Mouse (Mus musculus) limb, embryonic 12.5 days (tissue): ENCODE results near the gene Abcb9. TPM values are rescaled to one million over a fixed set of nuclear protein-coding genes. Genes with fewer than 3 reads are reported as not detected.
A peak's percentile ranks its signal among the peaks of the same experiment; 100 is the strongest.

ENCODE experiments used
- ATAC-seq: fragments of 200-750 bp; cut with Nextera tagmentation; 2 replicates; pipeline ENCODE4 v1.8.0; 2017; ENCODE audit warnings: low read depth, moderate TSS enrichment; ENCODE audit not compliant: insufficient number of reproducible peaks, insufficient read depth, low FRiP score, low TSS enrichment
- H3K27ac ChIP-seq: fragments of 300-500 bp; sonication (generic); 2 replicates; pipeline ENCODE4 v1.5.1; 2016; ENCODE audit warnings: mild to moderate bottlenecking, moderate library complexity
- H3K27me3 ChIP-seq: fragments of 300-500 bp; sonication (generic); 2 replicates; pipeline ENCODE4 v1.6.1; 2016; ENCODE audit warnings: mild to moderate bottlenecking, moderate library complexity
- H3K36me3 ChIP-seq: fragments of 300-500 bp; sonication (generic); 2 replicates; pipeline ENCODE4 v1.6.1; 2016; ENCODE audit warnings: mild to moderate bottlenecking, moderate library complexity
- H3K4me1 ChIP-seq: fragments of 300-500 bp; sonication (generic); replicated peaks from 2 replicates; pipeline ENCODE4 v1.6.1; 2016
- H3K4me2 ChIP-seq: fragments of 300-500 bp; sonication (generic); 2 replicates; pipeline ENCODE4 v1.6.1; 2016; ENCODE audit warnings: mild to moderate bottlenecking, moderate library complexity
- H3K4me3 ChIP-seq: fragments of 300-500 bp; sonication (generic); replicated peaks from 2 replicates; pipeline ENCODE4 v1.5.1; 2016; ENCODE audit warnings: mild to moderate bottlenecking
- H3K9ac ChIP-seq: fragments of 300-500 bp; sonication (generic); replicated peaks from 2 replicates; pipeline ENCODE4 v1.6.1; 2016; ENCODE audit warnings: mild to moderate bottlenecking, moderate library complexity
- H3K9me3 ChIP-seq: fragments of 300-500 bp; sonication (generic); 2 replicates; pipeline ENCODE4 v1.6.1; 2016; ENCODE audit warnings: mild to moderate bottlenecking, moderate library complexity
- WGBS: fragments of 180-500 bp; shearing (Covaris S2); methylation state at CpG from one replicate; pipeline ENCODE4 v1.1.7; 2016; 5-methylcytosine and 5-hydroxymethylcytosine counted together
- polyA plus RNA-seq: library from polyadenylated mRNA; unstranded; fragments of >200 nt; fragmentation: Nextera tagmentation; extraction: Ambion mirVana; gene quantifications from 2 replicates; pipeline ENCODE4 v1.2.1, GENCODE M21; 2016

Gene Abcb9
- polyA plus RNA-seq, 1 experiment from 2014 or later: 0.66 TPM

DNA sequence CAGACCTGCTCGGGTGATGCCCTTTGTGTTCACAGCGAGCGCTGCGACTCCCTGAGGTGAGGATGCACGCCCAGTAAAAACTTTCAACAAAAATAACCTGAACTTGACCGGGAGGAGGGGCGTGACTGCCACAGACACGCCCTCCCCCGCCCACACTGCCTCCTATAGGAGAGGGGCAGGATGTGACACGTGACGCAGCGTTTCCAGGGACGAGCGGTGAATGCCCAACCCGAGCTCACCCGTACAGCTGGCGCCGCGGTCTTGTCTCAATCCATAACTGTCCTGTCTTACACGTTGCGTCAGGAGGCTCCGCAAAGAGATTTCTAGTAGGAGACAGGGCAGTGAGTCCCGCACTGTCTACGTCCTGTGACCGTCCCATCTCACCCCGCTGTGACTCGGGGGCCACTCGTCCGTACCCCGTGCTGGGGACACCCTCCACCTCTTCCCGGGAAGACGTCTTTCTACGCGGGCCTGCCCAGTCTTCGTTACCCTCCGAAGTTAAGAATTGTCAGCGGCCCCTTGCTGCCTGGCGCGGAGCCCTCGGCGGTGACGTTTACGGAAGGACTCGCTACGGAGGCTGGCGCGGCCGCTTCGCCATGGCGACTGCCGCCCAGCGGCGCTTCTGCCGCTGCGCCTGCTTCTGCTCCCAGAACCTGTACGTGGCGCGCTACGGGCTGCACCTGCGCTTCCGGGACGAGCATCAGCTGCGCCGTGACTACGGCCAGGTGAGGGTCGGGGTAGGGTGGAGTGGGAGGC is 16.3 kb upstream of the Abcb9 start, which contains the start of gene Ogfod2:
Gene Ogfod2, plus strand, starts transcription at position 556 of the 756 bp plus-strand sequence.
- peak within 1 kb of the TSS; percentile 73 for H3K4me3 ChIP-seq
- under 1% methylated on average over 66 of the region's 66 CpGs for WGBS
- peak within 1 kb of the TSS; percentile 86 for H3K27ac ChIP-seq
- no peaks in the 10 kb centered on the region for H3K9me3 ChIP-seq
- H3K4me1 ChIP-seq: peaks cover 28% of the 10 kb centered on the region
- no peaks in the 10 kb centered on the region for H3K27me3 ChIP-seq
- H3K4me2 ChIP-seq: peak within 1 kb of the TSS; percentile 95
- H3K9ac ChIP-seq: peak within 1 kb of the TSS; percentile 69
- peak; percentile 95 for ATAC-seq
- peaks cover 4% of the 10 kb centered on the region; the same call in 1 of the 2 replicates for H3K36me3 ChIP-seq

DNA sequence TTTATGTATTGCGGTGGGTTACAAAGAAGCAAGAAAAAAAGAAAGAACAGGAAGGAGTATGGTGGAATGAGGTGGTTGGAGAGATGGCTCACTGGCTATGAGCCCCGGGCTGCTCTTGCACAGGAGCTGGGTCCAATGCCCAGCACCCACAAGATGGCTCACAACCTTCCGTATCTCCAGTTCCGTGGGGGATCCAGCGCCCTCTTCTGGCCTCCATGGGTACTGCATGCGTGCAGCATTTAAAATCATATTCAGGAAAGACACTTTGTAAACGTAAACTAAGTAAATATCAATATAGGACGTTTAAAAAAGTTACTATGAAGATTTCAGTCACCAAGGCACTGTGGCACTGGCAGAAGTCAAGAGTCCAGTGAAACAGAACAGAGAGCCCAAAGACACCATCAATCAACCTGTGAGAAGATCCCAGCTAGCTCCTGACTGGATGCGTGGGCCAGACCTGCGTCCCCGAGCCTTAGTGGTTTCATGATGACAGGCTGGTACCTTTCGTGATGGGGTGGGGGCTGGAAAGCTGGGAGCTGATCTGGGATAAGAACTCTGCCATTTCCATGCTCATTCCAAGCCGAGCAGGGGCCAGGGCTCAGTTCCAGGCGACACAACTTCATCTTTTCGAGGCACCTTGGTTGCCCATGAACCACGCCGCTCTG is 15.6 kb upstream of the Abcb9 start:
- 30% methylated on average over 17 of the region's 17 CpGs for WGBS
- Histone ChIP-seq H3K27me3 (no peaks in the 10 kb centered on the region), H3K9ac (peak overlapping the region; percentile 65), H3K4me2 (peak overlapping the region; percentile 95), H3K4me1 (peaks cover 23% of the 10 kb centered on the region), H3K9me3 (no peaks in the 10 kb centered on the region), H3K27ac (peak overlapping the region; percentile 45; the same call in 1 of the 2 replicates), H3K4me3 (peak overlapping the region; percentile 73), H3K36me3 (0 out of 2 replicates have a peak, but pooled peaks cover 4% of the 10 kb centered on the region)
- no peak; the same call in 1 of the 2 replicates for ATAC-seq

DNA sequence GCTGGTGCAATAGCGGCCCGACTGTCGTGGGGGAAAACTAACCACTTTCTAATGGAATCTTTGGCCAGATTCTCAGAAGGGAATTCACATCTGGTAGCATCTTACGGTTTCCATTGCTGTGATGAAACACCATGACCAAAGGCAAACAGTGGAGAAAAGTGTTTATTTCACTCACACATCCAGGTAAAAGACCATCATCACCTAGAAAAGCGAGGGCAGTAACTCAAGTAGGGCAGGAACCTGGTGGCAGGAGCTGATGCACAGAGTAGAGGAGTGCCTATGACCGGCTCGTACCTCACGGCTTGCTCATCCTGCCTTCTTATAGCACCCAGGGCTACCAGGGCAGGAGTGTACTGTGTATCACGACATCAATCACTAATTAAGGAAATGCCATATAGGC is 8.0 kb upstream of the Abcb9 start:
- H3K4me1 ChIP-seq: no peaks in the 10 kb centered on the region
- no peak overlapping the region for H3K4me2 ChIP-seq
- no peaks in the 10 kb centered on the region for H3K9me3 ChIP-seq
- no peaks in the 10 kb centered on the region for H3K36me3 ChIP-seq
- no peak overlapping the region for H3K9ac ChIP-seq
- no peak overlapping the region for H3K4me3 ChIP-seq
- no peak overlapping the region for H3K27ac ChIP-seq
- no peaks in the 10 kb centered on the region for H3K27me3 ChIP-seq
- WGBS: 93% methylated on average over 9 of the region's 9 CpGs
- ATAC-seq: no peak

DNA sequence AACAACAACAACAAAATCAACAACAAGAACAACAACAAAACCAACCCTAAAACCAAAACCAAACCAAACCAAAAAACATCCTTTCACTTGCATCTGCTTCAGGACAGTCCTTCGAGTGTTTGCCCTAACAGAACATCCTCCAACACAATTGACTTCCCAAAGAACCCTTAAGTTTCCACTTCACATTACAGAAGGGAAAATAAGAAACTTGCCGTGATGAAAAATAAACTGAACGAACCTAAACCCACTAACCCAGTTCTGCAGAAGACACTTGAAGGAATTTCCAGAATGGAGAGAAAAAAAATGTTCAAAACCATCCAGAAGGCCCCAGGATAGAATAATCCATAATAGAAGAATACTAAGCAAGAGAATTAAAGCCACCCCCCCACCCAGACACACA is 7.4 kb upstream of the Abcb9 start:
- WGBS: 86% methylated on average over 3 of the region's 3 CpGs
- no peak overlapping the region for H3K9ac ChIP-seq
- no peaks in the 10 kb centered on the region for H3K4me1 ChIP-seq
- H3K27ac ChIP-seq: no peak overlapping the region
- ATAC-seq: no peak
- no peaks in the 10 kb centered on the region for H3K36me3 ChIP-seq
- no peaks in the 10 kb centered on the region for H3K9me3 ChIP-seq
- no peak overlapping the region for H3K4me2 ChIP-seq
- no peaks in the 10 kb centered on the region for H3K27me3 ChIP-seq
- H3K4me3 ChIP-seq: no peak overlapping the region

DNA sequence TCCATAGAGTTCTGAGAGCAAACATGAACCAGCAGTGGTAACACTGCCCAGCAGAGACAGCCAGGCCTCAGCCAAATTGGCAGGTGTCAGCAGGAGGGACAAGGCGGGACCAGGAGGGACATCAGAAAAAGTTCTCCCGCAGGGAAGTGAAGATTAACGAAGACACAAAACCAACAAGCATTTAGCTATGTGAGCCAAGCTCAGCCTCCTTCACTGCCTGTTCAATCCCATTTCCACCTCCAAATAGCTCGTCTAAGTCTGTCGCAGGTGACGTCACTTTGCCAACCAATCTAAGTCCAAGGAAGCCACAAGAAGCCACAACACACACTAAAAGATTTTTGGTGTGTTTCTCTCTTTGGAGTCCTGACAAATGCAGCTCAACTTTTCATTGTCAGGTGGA is 6.7 kb upstream of the Abcb9 start:
- 85% methylated on average over 6 of the region's 6 CpGs for WGBS
- no peaks in the 10 kb centered on the region for H3K4me1 ChIP-seq
- no peak overlapping the region for H3K4me3 ChIP-seq
- H3K36me3 ChIP-seq: no peaks in the 10 kb centered on the region
- H3K9me3 ChIP-seq: no peaks in the 10 kb centered on the region
- no peak overlapping the region for H3K4me2 ChIP-seq
- no peak for ATAC-seq
- no peaks in the 10 kb centered on the region for H3K27me3 ChIP-seq
- no peak overlapping the region for H3K27ac ChIP-seq
- no peak overlapping the region for H3K9ac ChIP-seq

DNA sequence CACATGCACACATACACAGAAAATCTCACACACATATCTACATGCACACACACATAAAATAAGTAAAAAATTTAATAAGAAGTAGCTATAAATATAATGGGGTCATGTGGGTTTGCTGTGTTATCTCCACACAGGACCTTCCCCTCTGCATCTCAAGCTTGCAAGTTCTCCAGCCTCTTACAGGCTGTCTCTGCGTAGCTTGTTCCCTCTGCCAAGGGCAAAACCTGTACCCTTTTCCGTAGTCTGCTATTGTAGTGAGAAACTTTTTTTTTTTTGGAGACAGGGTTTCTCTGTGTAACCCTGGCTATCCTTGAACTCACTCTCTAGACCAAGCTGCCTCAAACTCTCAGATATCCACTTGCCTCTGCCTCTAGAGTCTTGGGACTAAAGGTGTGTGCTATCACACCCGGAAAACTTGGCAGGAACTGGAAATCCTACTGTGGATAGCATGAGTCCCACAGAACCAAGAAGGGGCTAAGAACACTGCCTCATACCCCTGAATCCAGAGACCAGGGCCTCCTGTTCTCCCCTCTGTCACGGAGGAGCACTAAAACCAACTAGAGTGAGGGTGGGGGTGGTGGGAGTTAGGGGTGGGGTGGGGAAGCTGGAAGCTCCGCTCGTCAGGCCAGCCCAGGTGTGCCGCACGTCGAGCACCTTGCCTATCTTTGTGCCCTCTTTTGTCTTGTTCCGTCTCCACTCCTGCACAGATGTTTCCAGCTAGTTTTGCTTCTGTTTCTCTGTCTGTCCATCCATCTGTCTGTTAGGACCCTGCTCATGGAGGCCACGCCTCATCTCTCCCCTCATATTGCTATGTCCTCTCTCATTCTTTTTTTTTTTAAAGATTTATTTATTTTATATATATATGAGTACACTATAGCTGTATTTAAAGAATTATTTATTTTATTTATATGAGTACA is 4.8 kb upstream of the Abcb9 start:
- no peak for ATAC-seq
- H3K9ac ChIP-seq: no peak overlapping the region
- H3K4me3 ChIP-seq: no peak overlapping the region
- H3K4me2 ChIP-seq: no peak overlapping the region
- H3K4me1 ChIP-seq: peaks cover 6% of the 10 kb centered on the region
- peaks cover 7% of the 10 kb centered on the region for H3K27me3 ChIP-seq
- 86% methylated on average over 11 of the region's 11 CpGs for WGBS
- no peaks in the 10 kb centered on the region for H3K36me3 ChIP-seq
- no peak overlapping the region for H3K27ac ChIP-seq
- peaks cover 5% of the 10 kb centered on the region; the same call in 1 of the 2 replicates for H3K9me3 ChIP-seq

DNA sequence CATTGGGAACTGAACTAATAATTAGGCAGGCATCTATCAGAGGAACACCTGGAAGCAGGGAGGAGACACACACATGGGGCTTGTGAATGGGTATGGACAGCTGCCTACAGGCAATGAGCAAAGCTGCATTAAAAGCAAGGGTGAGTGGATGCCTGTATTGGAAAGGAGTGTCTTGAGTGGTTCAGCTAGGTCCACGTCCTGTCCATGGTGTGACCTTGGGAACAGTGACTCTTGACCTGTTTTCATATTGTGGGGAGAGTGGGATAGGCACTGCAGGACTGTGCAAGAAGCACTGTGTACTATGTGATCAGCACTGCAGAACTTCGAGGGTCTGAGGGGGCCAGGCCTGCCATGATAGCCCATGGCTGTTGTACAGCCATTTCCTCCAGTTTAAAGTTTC is 3.3 kb upstream of the Abcb9 start:
- Histone ChIP-seq H3K27ac (no peak overlapping the region), H3K27me3 (peaks cover 22% of the 10 kb centered on the region), H3K9ac (no peak overlapping the region), H3K4me3 (no peak overlapping the region), H3K9me3 (peaks cover 5% of the 10 kb centered on the region; the same call in 1 of the 2 replicates), H3K4me1 (peaks cover 12% of the 10 kb centered on the region), H3K36me3 (no peaks in the 10 kb centered on the region), H3K4me2 (no peak overlapping the region)
- no peak for ATAC-seq
- 64% methylated on average over 2 of the region's 2 CpGs for WGBS

DNA sequence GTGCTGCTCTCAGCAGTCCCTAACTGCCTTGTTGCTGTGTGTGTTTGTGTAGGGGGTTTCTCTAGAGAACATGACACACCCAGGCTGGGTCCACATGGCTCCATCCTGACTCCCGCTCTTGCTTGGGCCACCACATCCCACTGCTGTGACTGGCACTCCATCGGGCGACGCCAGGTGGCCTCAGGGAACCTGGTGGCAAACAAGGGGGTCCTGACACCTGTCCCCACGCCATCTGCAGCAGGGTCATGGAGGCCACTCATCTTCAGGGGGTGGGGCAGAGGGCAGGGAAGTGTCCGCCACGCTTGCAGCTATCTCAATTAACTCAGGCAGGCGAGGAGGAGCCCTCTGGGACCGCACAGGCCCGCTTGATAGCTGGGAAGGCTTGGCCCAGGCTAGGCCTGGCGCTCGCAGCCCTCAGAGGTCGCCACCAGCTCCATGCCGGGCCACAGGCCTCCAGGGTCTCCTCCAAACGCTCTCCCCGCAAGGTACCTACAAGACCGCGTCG is 469 bp downstream of the Abcb9 start:
- Histone ChIP-seq H3K27ac (no peak overlapping the region), H3K4me1 (peaks cover 12% of the 10 kb centered on the region), H3K9ac (no peak overlapping the region; the same call in 1 of the 2 replicates), H3K9me3 (peaks cover 5% of the 10 kb centered on the region; the same call in 1 of the 2 replicates), H3K4me3 (peak overlapping the region; percentile 46), H3K27me3 (peaks cover 29% of the 10 kb centered on the region), H3K36me3 (no peaks in the 10 kb centered on the region), H3K4me2 (peak overlapping the region; percentile 69)
- 11% methylated on average over 19 of the region's 19 CpGs for WGBS
- peak; percentile 39 for ATAC-seq

DNA sequence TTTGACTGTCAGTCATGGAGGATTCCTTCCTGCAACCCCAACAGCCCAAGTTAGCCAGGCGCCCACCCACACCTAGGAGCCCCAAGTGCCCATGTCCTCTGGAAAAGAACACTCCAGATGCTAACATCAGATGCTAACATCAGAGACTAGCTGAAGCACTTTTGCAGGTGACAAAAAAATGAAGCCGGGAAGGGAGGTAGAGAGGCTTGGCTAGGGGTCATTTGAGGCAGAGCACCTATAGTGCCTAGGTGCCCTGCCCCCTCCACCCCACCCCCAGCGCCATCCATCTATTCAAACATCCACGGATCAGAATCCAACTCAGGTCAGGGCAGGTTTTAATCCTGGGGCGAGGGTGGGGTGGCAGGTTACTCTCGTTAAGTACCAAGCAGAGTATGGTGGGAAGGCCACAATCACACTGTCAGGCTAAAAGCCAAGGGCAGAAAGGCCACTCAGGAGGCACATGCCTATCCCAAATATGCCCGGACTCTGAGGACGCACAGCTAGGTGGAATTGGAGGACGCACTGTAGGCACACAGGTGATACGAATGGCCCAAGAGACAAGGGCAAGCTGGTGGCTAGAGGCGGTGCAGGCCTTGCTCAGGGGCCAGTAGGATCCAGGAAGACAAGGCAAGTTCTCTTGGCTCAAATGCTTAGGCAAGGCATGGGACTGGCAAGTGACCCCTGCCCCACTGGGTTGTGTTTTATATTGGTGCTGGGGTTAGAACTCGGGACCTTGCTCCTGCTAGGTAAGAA is 1.6 kb downstream of the Abcb9 start:
- WGBS: 82% methylated on average over 12 of the region's 12 CpGs
- Histone ChIP-seq H3K4me1 (peaks cover 12% of the 10 kb centered on the region), H3K9me3 (peaks cover 5% of the 10 kb centered on the region; the same call in 1 of the 2 replicates), H3K36me3 (no peaks in the 10 kb centered on the region), H3K4me2 (no peak overlapping the region), H3K27me3 (peaks cover 31% of the 10 kb centered on the region), H3K27ac (no peak overlapping the region), H3K9ac (no peak overlapping the region), H3K4me3 (no peak overlapping the region)
- no peak for ATAC-seq

DNA sequence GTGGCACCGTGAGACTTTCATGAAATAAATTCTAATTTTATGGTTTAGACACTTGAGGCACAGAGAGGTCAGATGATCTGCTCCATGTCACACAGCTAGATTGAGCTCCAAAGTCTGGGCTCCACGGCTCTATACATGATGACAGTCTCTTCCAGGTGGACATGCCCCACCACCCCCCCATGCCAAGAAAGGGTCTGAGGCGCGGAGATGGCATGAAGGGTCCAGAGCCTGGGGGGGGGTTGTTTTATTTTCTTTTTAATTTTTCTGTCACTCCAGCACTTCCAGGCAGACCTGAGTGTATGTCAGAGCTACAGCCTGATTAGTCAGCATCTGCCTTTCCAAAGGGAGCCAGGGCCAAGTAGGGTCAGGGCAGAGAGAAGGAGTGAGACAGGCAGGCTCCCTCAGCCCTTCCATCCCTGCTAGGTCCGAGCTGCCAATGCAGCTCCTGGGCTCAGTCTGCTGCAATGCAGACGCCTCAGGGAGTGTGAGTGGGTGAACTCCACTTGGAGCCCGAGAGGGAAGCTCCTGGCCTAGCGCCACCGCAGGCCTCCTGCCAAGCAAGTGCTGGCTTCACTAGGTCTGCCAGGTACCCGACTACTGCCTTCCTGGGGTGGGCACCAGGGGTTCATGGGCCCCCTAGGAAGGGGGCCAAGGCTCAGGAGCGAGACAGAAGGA is 2.3 kb downstream of the Abcb9 start:
- Histone ChIP-seq H3K9ac (no peak overlapping the region), H3K4me3 (no peak overlapping the region), H3K27ac (no peak overlapping the region), H3K27me3 (peaks cover 31% of the 10 kb centered on the region), H3K4me2 (no peak overlapping the region), H3K9me3 (peaks cover 5% of the 10 kb centered on the region; the same call in 1 of the 2 replicates), H3K36me3 (no peaks in the 10 kb centered on the region), H3K4me1 (peaks cover 12% of the 10 kb centered on the region)
- WGBS: 81% methylated on average over 11 of the region's 11 CpGs
- no peak for ATAC-seq
